ENCODE assay signal across 18 mouse cellular contexts in the genomic region with DNA sequence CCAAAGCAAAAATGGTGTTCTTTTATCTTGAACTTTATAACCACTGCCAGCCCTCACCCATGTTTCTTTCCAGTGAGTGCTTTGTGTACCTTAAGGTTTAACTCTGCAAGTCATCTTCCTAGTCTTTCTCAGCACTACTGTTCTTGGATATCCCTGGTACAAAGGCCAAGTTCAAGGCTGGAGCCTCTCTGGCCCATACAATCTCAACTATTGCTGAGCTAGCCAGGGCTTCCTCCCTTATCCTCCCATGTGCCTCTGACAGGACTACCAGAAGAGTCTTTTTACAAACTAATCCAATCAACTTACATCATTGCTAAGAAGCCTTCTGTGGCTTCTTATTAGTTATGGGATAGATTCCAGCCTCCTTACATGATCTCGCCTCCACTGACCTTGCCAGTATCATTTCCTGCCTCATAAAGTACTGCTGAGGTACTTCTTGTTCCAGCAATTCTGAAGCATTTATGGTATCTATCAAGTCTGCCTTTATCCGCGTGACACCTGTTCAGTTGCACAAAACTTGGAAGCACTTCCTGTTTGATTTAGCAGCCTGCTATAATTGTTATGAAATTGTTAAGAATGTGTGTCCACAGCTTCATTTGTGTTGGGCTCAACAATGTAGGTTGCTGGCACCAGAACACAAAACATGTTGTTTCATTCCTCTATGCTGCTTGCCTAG. TPM values are rescaled to one million over a fixed set of nuclear protein-coding genes. Genes with fewer than 3 reads are reported as not detected.
DNase-seq lines count a peak whose midpoint lies in the region; ATAC-seq and TF ChIP-seq lines count a peak whose summit lies in the region.
"Had no signal": no experiment of that assay in that cellular context is flagged by ENCODE, and none has a peak within 500 bp of the region (broad histone marks: within the 10 kb centered on the region; RNA-seq: fewer than 3 reads in every experiment).

No protein-coding gene starts in this region.

- H3K27me3 ChIP-seq in liver, embryonic 14.5 days (ENCODE audit: control insufficient read depth, insufficient read depth, low read length), result no peaks in the 10 kb centered on the region
- H3K27me3 ChIP-seq in forebrain, embryonic 13.5 days, result no peaks in the 10 kb centered on the region
- no peaks in the 10 kb centered on the region for H3K27me3 ChIP-seq in thymus, adult 2 months (ENCODE audit: control insufficient read depth, insufficient read depth, low read length)
- H3K27me3 ChIP-seq: hindbrain, embryonic 15.5 days; limb, embryonic 13.5 days; megakaryocyte, embryonic 14.5 days; neural tube, embryonic 12.5 days had no signal

- peak overlapping the region; percentile 57 for H3K4me2 ChIP-seq in liver, embryonic 14.5 days (ENCODE audit: low read depth)
- no peak overlapping the region for H3K4me2 ChIP-seq in forebrain, embryonic 13.5 days
- H3K4me2 ChIP-seq: hindbrain, embryonic 15.5 days; limb, embryonic 13.5 days; neural tube, embryonic 12.5 days had no signal

- WGBS in liver, embryonic 14.5 days (ENCODE audit: insufficient replicate concordance), result 72% methylated on average over 3 of the region's 3 CpGs
- WGBS in forebrain, embryonic 13.5 days, result 72% methylated on average over 3 of the region's 3 CpGs
- WGBS in thymus, adult 2 months, result 77% methylated on average over 3 of the region's 3 CpGs

- H3K27ac ChIP-seq in liver, embryonic 14.5 days, result peak overlapping the region; percentile 83
- H3K27ac ChIP-seq in forebrain, embryonic 13.5 days, result no peak overlapping the region
- H3K27ac ChIP-seq in thymus, adult 2 months (ENCODE audit: control insufficient read depth, insufficient read depth, low read length), result no peak overlapping the region
- H3K27ac ChIP-seq: hindbrain, embryonic 15.5 days; layer of hippocampus, adult 2 months; left cerebral cortex, adult 2 months; limb, embryonic 13.5 days; neural tube, embryonic 12.5 days had no signal

- no peak for ATAC-seq in liver, embryonic 14.5 days (ENCODE audit: insufficient read depth)
- no peak for ATAC-seq in forebrain, embryonic 13.5 days

- H3K4me1 ChIP-seq in liver, embryonic 14.5 days (replicated peaks; ENCODE audit: control insufficient read depth in 2 of 2, insufficient read depth in 2 of 2, low read length in 1 of 2), result peaks cover 33 to 37% of the 10 kb centered on the region in 2 experiments
- H3K4me1 ChIP-seq in forebrain, embryonic 13.5 days, result no peaks in the 10 kb centered on the region
- peaks cover 2% of the 10 kb centered on the region; the same call in 1 of the 2 replicates for H3K4me1 ChIP-seq in thymus, adult 2 months (replicated peaks; ENCODE audit: control insufficient read depth, insufficient read depth, low read length)
- H3K4me1 ChIP-seq: hindbrain, embryonic 15.5 days; neural tube, embryonic 12.5 days had no signal

- peak; percentile 21 for DNase-seq in gastrocnemius, adult 18-20 months (ENCODE audit: low spot score)
- DNase-seq in gastrocnemius, postnatal 36 days, result no peak
- DNase-seq in lung, postnatal 36 days, result peak; percentile 35
- DNase-seq in lung, postnatal 14 days, result no peak
- DNase-seq in liver, embryonic 14.5 days (ENCODE audit: low read depth in 3 of 3, low spot score in 3 of 3), result no peak
- DNase-seq in thymus, postnatal 25 days, result no peak
- no peak for DNase-seq in thymus, adult 2 months
- DNase-seq: cerebellum, adult 11-12 months; cerebellum, postnatal 36 days; heart, postnatal 10 days; right cerebral cortex, postnatal 4 days had no signal

- TF ChIP-seq POLR2A in thymus, adult 2 months (IDR thresholded peaks at IDR 0.05; ENCODE audit: control insufficient read depth, extremely low read depth, insufficient read depth, low read length, poor library complexity), result no peak

- H3K9ac ChIP-seq in liver, embryonic 14.5 days (replicated peaks), result peak overlapping the region; percentile 54
- no peak overlapping the region for H3K9ac ChIP-seq in forebrain, embryonic 13.5 days
- H3K9ac ChIP-seq: hindbrain, embryonic 15.5 days; limb, embryonic 13.5 days; neural tube, embryonic 12.5 days had no signal

- intact Hi-C loops in gastrocnemius, postnatal 36 days (cut with DNase I), result loop anchor here (5.0 kb wide), 2 partner anchors 45 to 80 kb away; no protein-coding TSS in a partner anchor

- no peak overlapping the region for H3K4me3 ChIP-seq in liver, embryonic 14.5 days (ENCODE audit: insufficient read depth in 1 of 2, low read depth in 2 of 2, low read length in 2 of 2)
- no peak overlapping the region for H3K4me3 ChIP-seq in forebrain, embryonic 13.5 days
- H3K4me3 ChIP-seq in thymus, adult 2 months (ENCODE audit: control insufficient read depth, insufficient read depth, low read length), result no peak overlapping the region
- H3K4me3 ChIP-seq: hindbrain, embryonic 15.5 days; layer of hippocampus, adult 2 months; left cerebral cortex, adult 2 months; limb, embryonic 13.5 days; megakaryocyte, embryonic 14.5 days; neural tube, embryonic 12.5 days had no signal

- no peak for TF ChIP-seq EP300 in liver, embryonic 14.5 days (IDR thresholded peaks at IDR 0.05; ENCODE audit: low read depth)

- H3K9me3 ChIP-seq in liver, embryonic 14.5 days (ENCODE audit: control insufficient read depth, low read length), result no peaks in the 10 kb centered on the region
- no peaks in the 10 kb centered on the region for H3K9me3 ChIP-seq in forebrain, embryonic 13.5 days (replicated peaks)
- H3K9me3 ChIP-seq: hindbrain, embryonic 15.5 days; limb, embryonic 13.5 days; megakaryocyte, embryonic 14.5 days; neural tube, embryonic 12.5 days had no signal

- H3K36me3 ChIP-seq in liver, embryonic 14.5 days (replicated peaks; ENCODE audit: control insufficient read depth, insufficient read depth, low read depth), result no peaks in the 10 kb centered on the region
- H3K36me3 ChIP-seq in forebrain, embryonic 13.5 days (ENCODE audit: poor library complexity, severe bottlenecking), result no peaks in the 10 kb centered on the region
- H3K36me3 ChIP-seq in thymus, adult 2 months (ENCODE audit: control insufficient read depth, insufficient read depth, low read length), result no peaks in the 10 kb centered on the region
- H3K36me3 ChIP-seq: hindbrain, embryonic 15.5 days; limb, embryonic 13.5 days; neural tube, embryonic 12.5 days had no signal

- TF ChIP-seq CTCF in liver, embryonic 14.5 days (IDR thresholded peaks at IDR 0.05; ENCODE audit: low read depth), result no peak
- no peak for TF ChIP-seq CTCF in thymus, adult 2 months (IDR thresholded peaks at IDR 0.05; ENCODE audit: borderline replicate concordance, control insufficient read depth, extremely low read depth, insufficient read depth, low read length, poor library complexity)

RNA-seq across cellular contexts. Expression of gene Gadd45a, which starts 19.8 kb away (rescaled TPM):
- total RNA-seq in gastrocnemius, adult 18-20 months (2021), result 10 to 100 TPM; 25.4 to 43.2 TPM
- 10 to 100 TPM; 39.6 to 48.7 TPM for total RNA-seq in gastrocnemius, postnatal 36 days (2021)
- 70.1 and 90.4 TPM in 2 replicates for polyA plus RNA-seq in liver, embryonic 14.5 days (2012; rRNA removed)
- 49.8 and 56.8 TPM in 2 replicates for polyA plus RNA-seq in liver, embryonic 14.5 days (2014; fragmentation: Nextera tagmentation; extraction: Ambion mirVana)
- 13.9 and 16.9 TPM in 2 replicates for polyA plus RNA-seq in forebrain, embryonic 13.5 days (2015; fragmentation: Nextera tagmentation; extraction: Ambion mirVana)
- polyA plus RNA-seq in thymus, adult 2 months (2012; rRNA removed), result 44.9 and 45.4 TPM in 2 replicates

Comparison
In these comparisons a context has a peak if more than half of its experiments do, and no peak if none do; other contexts are left out.
1. DNase-seq: peak in gastrocnemius, adult 18-20 months (single experiment) and lung, postnatal 36 days (single experiment); none in gastrocnemius, postnatal 36 days (0 of 2), lung, postnatal 14 days (single experiment), liver, embryonic 14.5 days (0 of 3), thymus, postnatal 25 days (single experiment) and thymus, adult 2 months (single experiment).